Mouse (Mus musculus): ENCODE data around the gene Rreb1. TPM values are rescaled to one million over a fixed set of nuclear protein-coding genes. Genes with fewer than 3 reads are reported as not detected.

Rreb1 gene
- polyA plus RNA-seq, 1 experiment from 2014 or later = 5.4 TPM

DNA sequence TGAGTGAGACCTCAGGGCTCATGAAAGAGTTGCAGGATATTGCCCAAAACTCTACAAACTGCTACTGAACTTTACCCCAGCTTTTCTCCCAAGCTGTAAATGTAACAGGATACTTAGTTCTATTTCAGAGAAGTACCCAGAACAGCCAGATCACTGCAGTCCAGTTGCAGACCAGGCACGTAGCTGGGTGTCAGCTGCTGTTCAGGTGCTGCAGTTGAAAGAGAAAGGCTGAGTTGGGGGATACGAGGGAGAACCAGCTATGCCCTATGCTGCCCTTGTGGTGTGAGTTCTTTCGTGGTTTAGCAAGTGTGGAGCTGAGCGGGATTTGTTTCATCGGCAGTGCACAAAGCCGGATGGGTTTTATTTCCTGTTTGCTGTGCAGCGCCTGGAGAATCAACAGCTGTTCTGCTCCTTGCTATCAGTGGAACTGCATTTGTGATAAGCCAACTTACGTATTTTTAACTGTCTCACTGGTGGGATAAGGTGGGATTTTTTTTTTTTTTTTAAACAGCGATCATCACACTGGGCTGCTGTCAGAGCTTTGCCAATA lies 102.5 kb downstream of the Rreb1 start:
- no peak for DNase-seq (ENCODE audit: low spot score)
- no peaks in the 10 kb centered on the region for H3K27me3 ChIP-seq (ENCODE audit: control insufficient read depth, insufficient read depth, low read length)
- no peak; the same call in 1 of the 2 replicates for ATAC-seq (ENCODE audit: insufficient number of reproducible peaks, low FRiP score, low TSS enrichment, low read depth)
- H3K4me1 ChIP-seq (ENCODE audit: control insufficient read depth, insufficient read depth, low read length) = peaks cover 5% of the 10 kb centered on the region; the same call in 1 of the 2 replicates
- no peak overlapping the region for H3K9ac ChIP-seq (ENCODE audit: low read length)
- WGBS = 53% methylated on average over 9 of the region's 9 CpGs
- H3K9me3 ChIP-seq (ENCODE audit: control insufficient read depth, low read length) = no peaks in the 10 kb centered on the region
- H3K4me3 ChIP-seq (ENCODE audit: low read depth, low read length) = no peak overlapping the region
- no peak overlapping the region for H3K4me2 ChIP-seq (ENCODE audit: low read depth, severe bottlenecking)
- H3K27ac ChIP-seq (replicated peaks; ENCODE audit: low read depth, low read length) = peak overlapping the region; percentile 18; the same call in 1 of the 2 replicates
- no peaks in the 10 kb centered on the region for H3K36me3 ChIP-seq (ENCODE audit: control insufficient read depth, insufficient read depth, low read length)

DNA sequence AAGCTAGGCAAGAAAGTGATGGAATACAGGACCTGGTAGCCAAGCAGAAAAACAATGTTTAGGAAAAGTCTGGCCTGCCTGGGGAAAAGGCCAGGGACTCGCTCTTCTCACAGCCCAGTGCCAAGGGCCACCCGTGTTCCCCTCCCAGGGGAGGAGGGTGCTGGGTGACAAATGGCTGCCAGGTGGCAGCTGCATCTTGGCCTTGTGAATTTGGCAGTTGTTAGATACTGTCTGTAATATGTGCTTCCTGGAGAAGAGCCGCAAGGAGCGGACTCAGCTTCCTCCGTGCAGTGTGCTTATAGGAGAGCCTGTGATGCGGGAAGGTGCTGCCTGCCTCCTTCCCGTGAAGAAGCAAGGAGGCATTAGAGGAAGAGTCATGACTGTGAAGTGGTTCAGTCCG lies 104.3 kb downstream of the Rreb1 start:
- no peak for ATAC-seq (ENCODE audit: insufficient number of reproducible peaks, low FRiP score, low TSS enrichment, low read depth)
- H3K9ac ChIP-seq (ENCODE audit: low read length) = no peak overlapping the region
- WGBS = 78% methylated on average over 8 of the region's 8 CpGs
- H3K4me2 ChIP-seq (ENCODE audit: low read depth, severe bottlenecking) = no peak overlapping the region
- H3K27ac ChIP-seq (replicated peaks; ENCODE audit: low read depth, low read length) = no peak overlapping the region
- no peak for DNase-seq (ENCODE audit: low spot score)
- H3K9me3 ChIP-seq (ENCODE audit: control insufficient read depth, low read length) = no peaks in the 10 kb centered on the region
- peaks cover 5% of the 10 kb centered on the region; the same call in 1 of the 2 replicates for H3K4me1 ChIP-seq (ENCODE audit: control insufficient read depth, insufficient read depth, low read length)
- no peak overlapping the region for H3K4me3 ChIP-seq (ENCODE audit: low read depth, low read length)
- no peaks in the 10 kb centered on the region for H3K36me3 ChIP-seq (ENCODE audit: control insufficient read depth, insufficient read depth, low read length)
- no peaks in the 10 kb centered on the region for H3K27me3 ChIP-seq (ENCODE audit: control insufficient read depth, insufficient read depth, low read length)

DNA sequence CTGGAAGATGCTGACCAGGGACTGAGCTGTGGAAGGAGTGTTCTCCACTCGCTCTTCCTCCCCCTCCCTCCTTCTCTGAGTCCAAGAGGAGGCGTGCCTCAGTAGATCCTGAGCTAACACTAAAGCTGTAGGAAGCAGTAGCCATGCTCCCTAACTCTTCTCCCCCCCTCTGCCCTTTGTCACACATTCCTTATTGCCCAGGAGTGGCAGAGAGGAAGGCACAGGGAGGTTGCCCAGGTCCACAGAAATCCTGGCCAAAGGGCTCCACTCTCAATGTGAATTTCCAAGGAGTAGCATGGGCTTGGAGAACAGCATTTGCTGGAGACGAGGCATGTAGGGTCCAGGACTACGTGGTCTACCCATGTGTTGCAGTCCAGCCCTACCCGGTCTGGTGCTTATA lies 104.8 kb downstream of the Rreb1 start:
- no peak for ATAC-seq (ENCODE audit: insufficient number of reproducible peaks, low FRiP score, low TSS enrichment, low read depth)
- no peak overlapping the region for H3K4me2 ChIP-seq (ENCODE audit: low read depth, severe bottlenecking)
- H3K9ac ChIP-seq (ENCODE audit: low read length) = no peak overlapping the region
- H3K9me3 ChIP-seq (ENCODE audit: control insufficient read depth, low read length) = no peaks in the 10 kb centered on the region
- no peak for DNase-seq (ENCODE audit: low spot score)
- no peaks in the 10 kb centered on the region for H3K27me3 ChIP-seq (ENCODE audit: control insufficient read depth, insufficient read depth, low read length)
- H3K4me1 ChIP-seq (ENCODE audit: control insufficient read depth, insufficient read depth, low read length) = peaks cover 5% of the 10 kb centered on the region; the same call in 1 of the 2 replicates
- no peak overlapping the region for H3K27ac ChIP-seq (replicated peaks; ENCODE audit: low read depth, low read length)
- 96% methylated on average over 5 of the region's 5 CpGs for WGBS
- H3K4me3 ChIP-seq (ENCODE audit: low read depth, low read length) = no peak overlapping the region
- H3K36me3 ChIP-seq (ENCODE audit: control insufficient read depth, insufficient read depth, low read length) = no peaks in the 10 kb centered on the region

DNA sequence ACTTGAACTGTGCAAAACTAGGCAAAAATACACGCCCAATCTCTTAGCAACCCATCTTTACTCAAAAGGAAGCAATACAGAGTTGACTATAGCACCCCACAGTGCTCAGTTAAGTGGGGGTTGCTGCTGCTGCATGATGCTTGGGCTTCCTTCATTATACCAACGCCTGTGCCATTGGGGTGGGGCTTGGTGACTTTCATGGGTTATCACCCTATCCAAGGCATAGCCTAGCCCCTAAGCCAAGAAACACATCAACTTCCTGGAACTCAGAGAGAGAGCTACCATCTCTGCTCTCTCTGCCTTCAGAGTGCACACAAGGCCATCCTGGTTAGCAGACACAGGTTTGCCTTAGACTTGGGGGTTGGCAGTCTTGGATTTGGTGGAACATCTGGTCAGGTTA lies 107.2 kb downstream of the Rreb1 start:
- Histone ChIP-seq H3K4me3 (ENCODE audit: low read depth, low read length) (no peak overlapping the region), H3K9me3 (ENCODE audit: control insufficient read depth, low read length) (no peaks in the 10 kb centered on the region), H3K9ac (ENCODE audit: low read length) (no peak overlapping the region), H3K27me3 (ENCODE audit: control insufficient read depth, insufficient read depth, low read length) (no peaks in the 10 kb centered on the region), H3K4me1 (ENCODE audit: control insufficient read depth, insufficient read depth, low read length) (peaks cover 5% of the 10 kb centered on the region; the same call in 1 of the 2 replicates), H3K27ac (replicated peaks; ENCODE audit: low read depth, low read length) (no peak overlapping the region), H3K36me3 (ENCODE audit: control insufficient read depth, insufficient read depth, low read length) (no peaks in the 10 kb centered on the region; the same call in 1 of the 2 replicates), H3K4me2 (ENCODE audit: low read depth, severe bottlenecking) (no peak overlapping the region)
- DNase-seq (ENCODE audit: low spot score) (no peak), ATAC-seq (ENCODE audit: insufficient number of reproducible peaks, low FRiP score, low TSS enrichment, low read depth) (no peak)
- whole genome bisulfite sequencing = 82% methylated on average over 2 of the region's 2 CpGs

DNA sequence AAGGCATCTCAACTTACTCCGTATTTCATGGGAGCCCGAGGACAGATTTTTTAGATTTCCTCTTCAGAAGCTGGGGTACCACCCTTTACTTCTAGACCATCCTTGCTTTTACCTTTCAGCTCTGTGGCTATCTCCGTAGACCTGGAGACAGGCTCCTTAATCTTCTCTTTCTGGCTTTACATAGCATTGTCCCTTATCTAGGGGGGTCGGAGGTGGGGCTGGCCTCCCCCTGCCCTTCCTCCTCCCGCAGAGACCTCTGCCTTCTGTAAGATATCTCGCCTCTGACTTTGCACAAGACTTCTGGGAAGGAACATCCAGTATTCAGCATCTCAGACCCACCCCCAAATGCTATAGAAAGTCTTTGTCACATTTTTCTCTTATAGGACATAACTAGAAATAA lies 107.8 kb downstream of the Rreb1 start:
- no peaks in the 10 kb centered on the region for H3K9me3 ChIP-seq (ENCODE audit: control insufficient read depth, low read length)
- no peak overlapping the region for H3K4me3 ChIP-seq (ENCODE audit: low read depth, low read length)
- WGBS = 83% methylated on average over 6 of the region's 6 CpGs
- no peaks in the 10 kb centered on the region for H3K27me3 ChIP-seq (ENCODE audit: control insufficient read depth, insufficient read depth, low read length)
- H3K27ac ChIP-seq (replicated peaks; ENCODE audit: low read depth, low read length) = no peak overlapping the region
- no peaks in the 10 kb centered on the region; the same call in 1 of the 2 replicates for H3K36me3 ChIP-seq (ENCODE audit: control insufficient read depth, insufficient read depth, low read length)
- H3K4me2 ChIP-seq (ENCODE audit: low read depth, severe bottlenecking) = no peak overlapping the region
- DNase-seq (ENCODE audit: low spot score) = no peak
- H3K4me1 ChIP-seq (ENCODE audit: control insufficient read depth, insufficient read depth, low read length) = no peaks in the 10 kb centered on the region; the same call in 1 of the 2 replicates
- no peak for ATAC-seq (ENCODE audit: insufficient number of reproducible peaks, low FRiP score, low TSS enrichment, low read depth)
- no peak overlapping the region for H3K9ac ChIP-seq (ENCODE audit: low read length)

DNA sequence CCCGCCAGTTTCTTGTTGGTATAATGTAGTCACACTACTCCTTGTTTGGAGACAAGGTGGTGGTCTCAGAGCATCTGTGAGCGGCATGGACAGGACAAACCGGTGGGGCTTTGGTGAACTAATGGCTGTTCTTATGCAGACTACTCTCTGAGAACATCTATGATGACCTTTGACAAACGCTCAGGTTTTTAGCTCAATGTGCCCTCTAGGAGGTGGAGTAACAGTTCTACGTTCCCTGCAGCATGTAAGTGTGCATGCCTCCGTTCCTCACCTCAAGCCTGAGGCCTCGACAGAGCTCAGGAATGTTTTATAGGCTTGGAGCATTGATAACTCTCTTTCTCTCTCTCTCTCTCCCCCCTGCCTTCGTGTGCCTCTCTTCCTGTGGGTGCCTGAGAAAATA lies 116.6 kb downstream of the Rreb1 start:
- Histone ChIP-seq H3K27me3 (ENCODE audit: control insufficient read depth, insufficient read depth, low read length) (no peaks in the 10 kb centered on the region), H3K9ac (ENCODE audit: low read length) (no peak overlapping the region), H3K27ac (replicated peaks; ENCODE audit: low read depth, low read length) (no peak overlapping the region), H3K4me2 (ENCODE audit: low read depth, severe bottlenecking) (no peak overlapping the region), H3K4me3 (ENCODE audit: low read depth, low read length) (no peak overlapping the region), H3K4me1 (ENCODE audit: control insufficient read depth, insufficient read depth, low read length) (no peaks in the 10 kb centered on the region), H3K9me3 (ENCODE audit: control insufficient read depth, low read length) (no peaks in the 10 kb centered on the region), H3K36me3 (ENCODE audit: control insufficient read depth, insufficient read depth, low read length) (peaks cover 3% of the 10 kb centered on the region; the same call in 1 of the 2 replicates)
- DNase-seq (ENCODE audit: low spot score) (no peak), ATAC-seq (ENCODE audit: insufficient number of reproducible peaks, low FRiP score, low TSS enrichment, low read depth) (no peak)
- WGBS = 85% methylated on average over 8 of the region's 8 CpGs

DNA sequence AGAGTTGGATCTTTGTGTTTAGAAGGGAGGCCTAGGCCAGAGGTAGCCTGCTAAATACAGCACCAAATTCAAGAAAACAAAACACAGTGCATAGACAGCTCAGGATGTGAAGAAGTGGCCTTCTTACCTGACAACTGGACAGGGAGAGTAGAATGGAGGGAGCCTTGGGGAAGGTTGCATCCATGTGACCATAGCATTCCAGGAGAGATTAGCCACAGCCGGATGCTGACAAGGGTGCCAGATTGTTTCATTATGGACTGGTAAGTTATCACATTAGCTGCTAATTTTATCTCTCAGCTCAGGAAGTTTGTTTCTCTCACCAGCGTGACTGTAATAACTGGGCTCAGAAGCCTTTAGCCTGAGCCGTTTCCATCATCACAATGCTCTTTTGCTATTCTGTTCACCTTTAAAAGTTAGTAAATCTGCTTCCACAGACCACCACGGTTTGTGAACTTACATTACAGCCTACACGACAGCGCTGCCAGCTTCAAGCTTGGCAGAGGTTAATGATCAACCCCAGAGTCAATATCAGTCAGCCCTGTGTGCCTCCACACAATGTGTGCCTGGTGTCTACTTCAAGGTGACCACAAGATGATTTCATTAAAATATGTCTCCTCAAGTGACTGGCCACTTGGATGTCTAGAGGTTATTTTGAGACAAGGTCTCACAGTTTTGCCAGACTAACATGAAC lies 117.5 kb downstream of the Rreb1 start:
- ATAC-seq (ENCODE audit: insufficient number of reproducible peaks, low FRiP score, low TSS enrichment, low read depth) = no peak
- H3K9ac ChIP-seq (ENCODE audit: low read length) = no peak overlapping the region
- no peaks in the 10 kb centered on the region for H3K9me3 ChIP-seq (ENCODE audit: control insufficient read depth, low read length)
- no peaks in the 10 kb centered on the region for H3K4me1 ChIP-seq (ENCODE audit: control insufficient read depth, insufficient read depth, low read length)
- DNase-seq (ENCODE audit: low spot score) = no peak
- WGBS = 86% methylated on average over 6 of the region's 6 CpGs
- no peak overlapping the region for H3K27ac ChIP-seq (replicated peaks; ENCODE audit: low read depth, low read length)
- no peaks in the 10 kb centered on the region for H3K27me3 ChIP-seq (ENCODE audit: control insufficient read depth, insufficient read depth, low read length)
- peaks cover 3% of the 10 kb centered on the region; the same call in 1 of the 2 replicates for H3K36me3 ChIP-seq (ENCODE audit: control insufficient read depth, insufficient read depth, low read length)
- H3K4me2 ChIP-seq (ENCODE audit: low read depth, severe bottlenecking) = no peak overlapping the region
- no peak overlapping the region for H3K4me3 ChIP-seq (ENCODE audit: low read depth, low read length)

DNA sequence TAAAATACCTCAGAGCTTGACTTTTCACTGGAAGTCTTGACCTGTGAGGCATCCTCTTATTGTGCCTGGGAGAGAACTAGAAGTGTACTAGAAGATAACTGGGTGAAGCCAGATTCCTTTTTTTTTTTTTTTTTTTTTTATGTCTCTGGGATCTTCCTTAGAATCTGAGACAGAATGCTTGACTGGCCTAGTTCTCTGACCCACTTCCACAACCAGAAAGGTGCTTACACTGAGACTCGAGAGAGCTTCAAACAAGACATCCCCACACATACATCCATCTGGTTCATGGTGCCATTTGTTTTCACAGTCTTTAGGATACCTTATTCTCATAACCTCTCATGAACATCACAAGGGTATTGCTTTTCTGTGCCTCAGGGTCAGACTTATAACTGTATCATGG lies 118.2 kb downstream of the Rreb1 start:
- H3K4me2 ChIP-seq (ENCODE audit: low read depth, severe bottlenecking) = no peak overlapping the region
- H3K27me3 ChIP-seq (ENCODE audit: control insufficient read depth, insufficient read depth, low read length) = no peaks in the 10 kb centered on the region
- no peak overlapping the region for H3K27ac ChIP-seq (replicated peaks; ENCODE audit: low read depth, low read length)
- H3K4me1 ChIP-seq (ENCODE audit: control insufficient read depth, insufficient read depth, low read length) = no peaks in the 10 kb centered on the region
- H3K9me3 ChIP-seq (ENCODE audit: control insufficient read depth, low read length) = no peaks in the 10 kb centered on the region
- peaks cover 3% of the 10 kb centered on the region; the same call in 1 of the 2 replicates for H3K36me3 ChIP-seq (ENCODE audit: control insufficient read depth, insufficient read depth, low read length)
- 93% methylated on average over 1 of the region's 1 CpGs for WGBS
- ATAC-seq (ENCODE audit: insufficient number of reproducible peaks, low FRiP score, low TSS enrichment, low read depth) = no peak
- no peak overlapping the region for H3K4me3 ChIP-seq (ENCODE audit: low read depth, low read length)
- DNase-seq (ENCODE audit: low spot score) = no peak
- H3K9ac ChIP-seq (ENCODE audit: low read length) = no peak overlapping the region

All from limb, embryonic 11.5 days (tissue).